Mouse (Mus musculus): ENCODE measurements at regions not wholly inside any gene's neighbourhood (a gene's known extent, or its start where the extent isn't known, plus 50 kb on each side); places are given as distances from the start of the nearest gene placed in this dataset.

DNA sequence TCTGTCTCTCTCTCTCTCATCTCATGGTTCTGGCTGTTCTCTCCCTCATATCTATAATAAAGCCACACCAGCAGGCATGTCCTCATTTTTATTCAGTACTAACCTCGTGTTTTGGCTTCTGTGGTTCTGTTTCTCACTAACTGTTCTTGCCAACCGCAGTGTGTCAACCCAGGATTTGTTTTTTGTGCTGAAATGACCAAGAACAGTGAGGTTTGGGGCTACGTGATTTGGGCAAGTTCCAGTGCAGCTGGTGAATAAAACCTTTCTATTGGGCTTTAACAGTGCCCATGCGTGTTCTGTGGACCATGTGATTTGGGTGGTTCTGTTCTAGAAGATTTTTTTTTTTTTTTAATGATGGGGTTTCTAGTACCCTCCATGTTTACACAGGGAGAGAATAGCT lies 93.0 kb upstream of the Fam174b start:
- Histone ChIP-seq H3K9ac (ENCODE audit: insufficient read depth, low read depth) (no peak overlapping the region), H3K27ac (ENCODE audit: insufficient read depth, low read depth) (0 out of 2 replicates have a peak overlapping the region, but pooled peaks have one; percentile 29), H3K4me3 (replicated peaks in 1 of 3; ENCODE audit: low read depth in 2 of 3, low read length in 2 of 3, poor library complexity in 1 of 3) (peak overlapping the region in 1 of 3 experiments; percentile 39), H3K4me1 (ENCODE audit: control insufficient read depth in 1 of 2, insufficient read depth in 2 of 2) (peaks cover 2 to 19% of the 10 kb centered on the region in 2 experiments; a peak in 3 of 4 replicates), H3K9me3 (replicated peaks; ENCODE audit: low read length) (peaks cover 3% of the 10 kb centered on the region), H3K36me3 (replicated peaks in 1 of 2; ENCODE audit: control insufficient read depth in 1 of 2, insufficient read depth in 1 of 2, low read length in 1 of 2) (no peaks in the 10 kb centered on the region), H3K4me2 (ENCODE audit: insufficient read depth, low read depth, poor library complexity, severe bottlenecking) (peak overlapping the region; percentile 58), H3K79me2 (replicated peaks; ENCODE audit: control insufficient read depth, extremely low read depth, insufficient read depth, poor library complexity, severe bottlenecking) (no peaks in the 10 kb centered on the region), H3K27me3 (replicated peaks) (no peaks in the 10 kb centered on the region)
- in situ Hi-C loops (cut with MboI; ENCODE audit: low pct_ligation_motif_present, low pct_unique_long_range_greater_than_20kb, low sequenced_read_pairs): no loop called here
- no peak for TF ChIP-seq CTCF (conservative IDR thresholded peaks at IDR 0.05 in 1 of 2, IDR thresholded peaks at IDR 0.05 in 1 of 2; ENCODE audit: low read depth in 2 of 2, low read length in 2 of 2)
- TF ChIP-seq KAT2A (IDR thresholded peaks at IDR 0.05; ENCODE audit: insufficient replicate concordance, low read length): no peak
- TF ChIP-seq E2F4 (IDR thresholded peaks at IDR 0.05; ENCODE audit: insufficient replicate concordance, low read depth, low read length): no peak
- no peak for TF ChIP-seq JUN (IDR thresholded peaks at IDR 0.05; ENCODE audit: insufficient read depth, low read depth, low read length)
- no peak for TF ChIP-seq USF2 (conservative IDR thresholded peaks at IDR 0.05; ENCODE audit: low read depth, low read length)
- TF ChIP-seq ZKSCAN1 (IDR thresholded peaks at IDR 0.05; ENCODE audit: borderline replicate concordance, low read depth, low read length): no peak
- no peak for TF ChIP-seq ELF1 (IDR thresholded peaks at IDR 0.05; ENCODE audit: low read depth, low read length)
- no peak for TF ChIP-seq USF1 (IDR thresholded peaks at IDR 0.05; ENCODE audit: low read depth, low read length)
- TF ChIP-seq NRF1 (IDR thresholded peaks at IDR 0.05; ENCODE audit: low read depth, low read length): no peak
- TF ChIP-seq BHLHE40 (IDR thresholded peaks at IDR 0.05; ENCODE audit: low read depth, low read length): 0 out of 2 replicates have a peak, but pooled peaks have one; percentile 11
- TF ChIP-seq MAX (IDR thresholded peaks at IDR 0.05; ENCODE audit: low read length): no peak
- TF ChIP-seq MXI1 (IDR thresholded peaks at IDR 0.05; ENCODE audit: low read depth, low read length): no peak; the same call in 1 of the 2 replicates
- peak; percentile 73 for TF ChIP-seq IRF4 (IDR thresholded peaks at IDR 0.05; ENCODE audit: low read depth, low read length)
- TF ChIP-seq ZC3H11A (IDR thresholded peaks at IDR 0.05; ENCODE audit: low read depth, low read length): no peak
- no peak for TF ChIP-seq ZMIZ1 (IDR thresholded peaks at IDR 0.05; ENCODE audit: low read depth, low read length)
- TF ChIP-seq CHD1 (IDR thresholded peaks at IDR 0.05; ENCODE audit: low read depth, low read length): 0 out of 2 replicates have a peak, but pooled peaks have one; percentile 37
- TF ChIP-seq TCF12 (IDR thresholded peaks at IDR 0.05; ENCODE audit: low read depth, low read length): peak; percentile 10; the same call in 1 of the 2 replicates
- TF ChIP-seq RCOR1 (conservative IDR thresholded peaks at IDR 0.05; ENCODE audit: low read depth, low read length): no peak
- TF ChIP-seq RAD21 (IDR thresholded peaks at IDR 0.05; ENCODE audit: low read depth, low read length): no peak
- no peak for TF ChIP-seq NELFE (IDR thresholded peaks at IDR 0.05; ENCODE audit: low read depth, low read length)
- TF ChIP-seq JUND (conservative IDR thresholded peaks at IDR 0.05; ENCODE audit: low read depth, low read length): no peak
- no peak; the same call in 1 of the 2 replicates for TF ChIP-seq EP300 (IDR thresholded peaks at IDR 0.05; ENCODE audit: low read length)
- no peak for TF ChIP-seq POLR2AphosphoS2 (IDR thresholded peaks at IDR 0.05; ENCODE audit: low read depth, low read length)
- no peak for TF ChIP-seq TBP (conservative IDR thresholded peaks at IDR 0.05; ENCODE audit: low read depth, low read length)
- TF ChIP-seq CHD2 (IDR thresholded peaks at IDR 0.05; ENCODE audit: low read length): no peak
- 0 out of 2 replicates have a peak, but pooled peaks have one; percentile 24 for TF ChIP-seq SIN3A (IDR thresholded peaks at IDR 0.05; ENCODE audit: low read length)
- no peak for TF ChIP-seq MYC (IDR thresholded peaks at IDR 0.05; ENCODE audit: low read depth, low read length)
- TF ChIP-seq GABPA (IDR thresholded peaks at IDR 0.05; ENCODE audit: insufficient replicate concordance, low read depth, low read length): no peak
- no peak for TF ChIP-seq HCFC1 (IDR thresholded peaks at IDR 0.05; ENCODE audit: low read depth, low read length)
- TF ChIP-seq MAFK (IDR thresholded peaks at IDR 0.05; ENCODE audit: insufficient replicate concordance, low read length): no peak
- TF ChIP-seq ETS1 (conservative IDR thresholded peaks at IDR 0.05; ENCODE audit: low read depth, low read length): no peak
- TF ChIP-seq MAZ (IDR thresholded peaks at IDR 0.05; ENCODE audit: low read depth, low read length): no peak
- peak; percentile 62; the same call in 1 of the 2 replicates for TF ChIP-seq ZNF384 (IDR thresholded peaks at IDR 0.05; ENCODE audit: low read depth, low read length)
- no peak for TF ChIP-seq SMC3 (IDR thresholded peaks at IDR 0.05; ENCODE audit: low read depth, low read length)
- no peak for TF ChIP-seq UBTF (IDR thresholded peaks at IDR 0.05; ENCODE audit: low read depth, low read length)
- no peak for TF ChIP-seq PAX5 (IDR thresholded peaks at IDR 0.05; ENCODE audit: low read length)
- no peak for DNase-seq (ENCODE audit: extremely low read depth)
- dilution Hi-C loops (cut with MboI; ENCODE audit: extremely low pct_ligation_motif_present, extremely low pct_unique_long_range_greater_than_20kb, low sequenced_read_pairs): no loop called here

Data from CH12.LX (cell line).